Mouse (Mus musculus): ENCODE measurements at regions not wholly inside any gene's neighbourhood (a gene's known extent, or its start where the extent isn't known, plus 50 kb on each side); places are given as distances from the start of the nearest gene placed in this dataset.

DNA sequence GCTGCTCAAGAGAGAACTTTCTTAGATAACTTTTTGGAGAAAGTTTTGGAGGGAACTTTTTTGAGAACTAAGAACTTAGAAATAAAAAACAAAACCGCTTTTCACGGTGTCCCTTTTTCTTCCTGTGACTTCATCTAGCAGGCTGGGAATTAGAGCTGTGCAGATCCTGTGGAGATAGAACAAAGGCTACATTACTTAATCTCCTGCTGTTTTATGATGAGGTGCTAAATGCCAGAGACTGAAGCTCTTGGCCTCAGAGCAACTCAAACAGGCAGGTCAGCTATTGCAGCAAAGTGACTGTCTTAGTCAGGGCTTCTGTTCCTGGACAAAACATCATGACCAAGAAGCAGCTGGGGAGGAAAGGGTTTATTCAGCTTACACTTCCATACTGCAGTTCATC is 157.3 kb downstream of the Pth2r start:
- Histone ChIP-seq H3K27me3 (ENCODE audit: insufficient read depth, poor library complexity, severe bottlenecking) (no peaks in the 10 kb centered on the region), H3K4me1 (replicated peaks) (no peaks in the 10 kb centered on the region), H3K9me3 (no peaks in the 10 kb centered on the region), H3K27ac (no peak overlapping the region), H3K4me3 (no peak overlapping the region), H3K36me3 (no peaks in the 10 kb centered on the region)
- no peak for DNase-seq (ENCODE audit: low spot score)
- 90% methylated on average over 2 of the region's 2 CpGs for WGBS

DNA sequence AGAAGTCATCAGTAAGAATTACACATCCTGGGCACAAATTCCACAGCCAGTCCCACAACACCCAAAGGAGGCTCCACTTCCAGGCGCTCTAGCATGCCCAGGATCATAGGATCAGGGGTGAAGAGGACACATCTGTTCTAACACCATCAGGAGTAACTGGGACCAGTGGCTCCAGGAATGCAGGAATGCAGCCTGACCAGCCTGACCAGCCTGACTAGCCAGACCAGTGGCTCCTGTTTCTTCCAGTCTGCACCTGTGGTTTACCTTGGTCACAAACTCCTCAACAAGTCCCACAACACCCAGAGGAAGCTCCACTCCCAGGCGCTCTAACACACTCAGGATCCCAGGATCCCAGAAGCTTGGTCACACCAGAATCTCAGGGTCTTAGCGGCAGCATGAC is 158.3 kb downstream of the Pth2r start:
- WGBS, result 86% methylated on average over 3 of the region's 3 CpGs
- no peak overlapping the region for H3K4me3 ChIP-seq
- no peak overlapping the region for H3K27ac ChIP-seq
- H3K9me3 ChIP-seq, result no peaks in the 10 kb centered on the region
- H3K4me1 ChIP-seq (replicated peaks), result no peaks in the 10 kb centered on the region
- peak; percentile 11 for DNase-seq (ENCODE audit: low spot score)
- H3K27me3 ChIP-seq (ENCODE audit: insufficient read depth, poor library complexity, severe bottlenecking), result no peaks in the 10 kb centered on the region
- H3K36me3 ChIP-seq, result no peaks in the 10 kb centered on the region
